Mouse (Mus musculus): ENCODE results near the gene Fcgr4.

DNA sequence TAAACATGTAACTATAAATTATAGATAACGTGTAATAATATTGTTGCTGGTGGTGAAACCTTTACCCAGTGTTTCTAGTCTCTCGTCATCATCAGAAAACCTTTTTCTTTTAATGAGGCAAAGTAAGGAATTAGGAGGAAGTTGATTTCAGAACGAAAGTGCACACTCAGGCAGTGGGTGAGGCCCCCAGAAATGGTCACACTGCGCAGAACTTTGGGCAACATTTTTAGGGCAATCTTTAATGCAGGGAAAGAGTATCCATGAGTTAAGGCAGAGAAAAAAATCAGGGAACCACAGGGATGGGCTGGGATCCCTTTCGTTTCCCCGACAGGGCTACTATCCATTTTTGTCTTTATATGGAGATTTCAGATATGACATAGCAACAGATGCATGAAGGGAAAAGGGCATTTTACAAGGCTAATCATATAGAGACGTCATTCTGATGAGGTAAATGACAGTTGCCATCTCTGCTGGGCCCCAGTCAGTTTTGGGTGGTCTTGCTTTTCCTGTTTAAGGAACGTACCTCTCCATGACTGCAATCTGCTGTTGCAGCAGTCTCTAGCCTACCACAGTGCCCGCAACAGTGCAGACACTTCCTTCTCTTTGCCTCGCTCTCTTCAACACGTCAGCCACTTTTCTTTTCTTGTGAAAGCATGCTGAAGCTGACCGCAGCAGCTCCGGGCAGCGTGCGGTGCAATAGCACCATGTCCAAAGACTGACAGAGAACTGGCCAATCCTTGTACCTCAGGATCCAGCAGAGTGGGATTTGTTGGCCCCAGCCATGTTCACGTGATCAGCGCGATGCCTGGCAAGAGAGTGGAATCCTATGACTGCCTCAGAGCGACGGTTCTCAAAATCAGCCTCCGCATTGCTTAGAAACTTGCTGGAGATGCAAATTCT is 20.7 kb upstream of the Fcgr4 start:
- TF ChIP-seq CTCF (IDR thresholded peaks at IDR 0.05; ENCODE audit: low read depth) (no peak), EP300 (optimal IDR thresholded peaks at IDR 0.05) (no peak)
